Mouse (Mus musculus): ENCODE results near the gene Rtn2.

The Rtn2 gene

DNA sequence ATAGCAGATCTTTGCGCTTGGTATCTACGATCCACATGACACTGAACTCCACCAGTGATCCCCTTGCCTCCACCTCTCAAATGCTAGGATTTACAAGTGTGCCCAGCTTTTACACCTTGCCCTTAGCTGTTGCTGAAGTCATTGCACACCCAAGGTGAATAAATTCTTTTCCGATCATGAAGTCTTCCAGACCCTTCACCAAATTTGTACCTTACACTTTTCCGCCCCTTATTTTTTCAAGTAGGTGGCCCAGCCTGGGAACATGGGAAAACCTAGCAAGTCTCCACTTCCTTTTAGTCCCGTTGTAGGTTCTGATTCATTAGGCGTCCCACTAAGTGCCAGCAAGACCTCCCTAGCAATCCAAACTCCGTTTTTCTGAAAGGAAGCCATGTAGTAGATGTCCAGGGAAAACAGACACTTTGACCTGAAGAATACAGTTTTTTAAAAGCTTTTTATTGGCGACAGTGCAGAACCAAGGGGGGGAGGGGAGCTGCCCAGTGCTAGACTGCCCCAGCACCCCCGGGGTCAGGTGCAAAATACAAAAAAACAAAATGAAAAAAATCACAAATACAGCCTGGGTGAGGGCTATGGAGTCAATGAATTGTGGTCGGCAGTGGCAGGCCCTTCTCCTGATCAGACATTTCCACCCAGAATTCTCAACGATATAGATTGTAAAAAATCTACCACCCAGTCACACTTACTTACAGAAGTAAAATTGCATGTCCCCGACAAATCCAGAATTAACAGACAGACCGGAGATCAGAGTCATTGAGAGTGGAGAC, 20.0 kb downstream of the Rtn2 start:
- no peak for DNase-seq

DNA sequence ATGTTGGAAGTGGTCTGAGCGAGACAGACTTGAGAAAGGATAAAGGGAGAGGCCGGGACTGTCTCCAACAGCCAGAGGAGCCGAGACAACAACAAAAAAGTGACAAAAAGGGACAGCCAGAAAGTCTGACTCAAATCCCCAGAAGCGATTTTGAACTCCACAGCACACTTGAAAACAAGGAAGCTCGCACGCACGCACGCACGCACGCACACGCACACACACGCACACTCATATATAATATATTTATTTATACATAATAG, 20.6 kb downstream of the Rtn2 start:
- no peak for DNase-seq

DNA sequence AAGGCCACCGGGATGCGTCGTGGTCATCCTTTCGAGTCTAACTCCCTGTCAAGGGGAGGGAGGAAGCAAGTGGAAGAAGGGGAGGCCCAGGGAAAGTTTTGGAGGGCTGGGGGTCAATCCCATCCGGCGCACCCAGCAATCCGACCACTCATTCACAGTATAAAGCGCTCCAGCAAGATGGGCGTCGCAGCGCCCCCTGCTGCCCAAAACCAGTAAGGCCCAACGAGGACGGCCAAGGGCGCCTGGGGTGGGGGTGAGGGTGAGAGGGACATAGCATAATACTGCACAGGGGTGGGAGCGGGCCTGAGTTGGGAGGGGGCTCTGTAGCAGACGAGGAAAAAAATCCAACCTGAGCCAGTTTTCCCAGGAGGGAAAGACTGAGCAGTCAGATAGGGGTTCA, 21.3 kb downstream of the Rtn2 start:
- peak; percentile 74 to 86 for DNase-seq

- no peak for DNase-seq
Observed at GRCm38 (mm10) chr7:19304501-19305412, 22.3 kb downstream of the Rtn2 start.

DNA sequence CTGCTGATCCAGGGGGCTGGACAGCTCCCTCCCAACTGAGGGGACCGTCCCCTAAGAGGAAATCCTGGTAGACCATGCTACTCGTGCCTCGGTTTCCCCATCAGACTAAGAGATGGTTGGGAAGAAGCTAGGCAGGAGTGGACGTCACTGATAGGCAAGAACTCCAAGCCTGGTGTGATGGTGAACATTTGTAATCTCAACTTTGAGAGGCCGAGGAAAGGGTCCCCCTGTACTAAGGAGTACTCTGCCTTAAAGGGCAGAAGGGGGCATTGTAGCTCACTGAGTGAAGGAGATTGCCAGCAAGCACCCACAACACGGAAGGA, 22.9 kb downstream of the Rtn2 start:
- DNase-seq, result no peak

DNA sequence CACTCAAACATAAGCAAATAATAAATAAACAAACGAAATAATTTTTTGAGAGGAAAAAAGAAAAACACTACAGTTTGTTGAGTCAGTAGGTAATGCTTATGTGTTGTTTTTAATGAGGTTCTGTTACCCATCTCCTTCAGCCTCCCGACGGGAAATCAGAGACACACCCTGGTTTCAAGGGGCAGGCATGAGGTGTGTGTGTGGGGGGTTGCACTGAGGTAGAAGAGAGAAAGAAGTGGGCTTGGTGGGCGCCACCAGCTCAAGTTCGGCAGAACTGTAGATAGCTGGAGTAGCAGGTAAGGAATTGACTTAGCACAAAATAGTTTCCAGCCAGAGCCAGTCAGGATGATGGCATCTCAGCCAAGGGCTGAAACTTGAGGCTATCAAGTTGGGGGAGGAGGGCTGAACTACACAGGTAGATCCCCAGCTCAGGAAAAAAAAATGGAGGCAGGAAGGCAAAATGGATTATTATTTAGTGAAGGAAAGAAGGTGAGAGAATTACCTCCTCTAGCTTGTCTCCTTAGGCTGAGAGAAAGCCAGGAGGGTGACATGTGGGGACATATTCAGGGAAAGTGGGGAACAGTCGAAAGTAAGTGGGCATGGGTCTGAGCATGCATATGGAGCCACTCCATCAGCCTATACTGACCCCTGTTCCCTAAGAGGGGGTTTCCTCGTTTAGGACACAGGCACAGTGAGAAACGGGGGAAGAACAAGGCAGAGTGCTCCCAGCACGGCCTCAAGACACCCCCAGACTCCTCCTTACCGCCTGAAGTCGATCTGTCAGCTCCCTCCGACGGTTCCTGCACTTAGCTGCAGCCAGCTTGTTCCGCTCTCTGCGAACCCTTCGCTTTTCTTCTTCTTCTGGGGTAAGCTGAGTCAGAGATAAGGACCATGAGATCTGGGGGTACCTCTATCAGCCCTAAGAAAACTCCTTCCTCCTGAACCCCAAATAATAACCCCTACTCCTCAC, 23.7 kb downstream of the Rtn2 start:
- DNase-seq, result no peak

- no peak for DNase-seq
Observed at GRCm38 (mm10) chr7:19306819-19307738, 24.7 kb downstream of the Rtn2 start.

- DNase-seq, result peak; percentile 79 to 81
Observed at GRCm38 (mm10) chr7:19307739-19308453, 25.5 kb downstream of the Rtn2 start.

- DNase-seq, result peak; percentile 97 to 98
Observed at GRCm38 (mm10) chr7:19308454-19309277, 26.2 kb downstream of the Rtn2 start.

- no peak for DNase-seq
Observed at GRCm38 (mm10) chr7:19309278-19309883, 27.0 kb downstream of the Rtn2 start.

GRCm38 (mm10) chr7:19309884-19310641, 27.6 kb downstream of the Rtn2 start, which contains the start of gene Fosb:
Gene Fosb (minus strand): TSS chr7:19310051.
- DNase-seq, result peak; percentile 95 to 97

GRCm38 (mm10) chr7:19311991-19312390, 29.6 kb downstream of the Rtn2 start:
- no peak for DNase-seq

DNA sequence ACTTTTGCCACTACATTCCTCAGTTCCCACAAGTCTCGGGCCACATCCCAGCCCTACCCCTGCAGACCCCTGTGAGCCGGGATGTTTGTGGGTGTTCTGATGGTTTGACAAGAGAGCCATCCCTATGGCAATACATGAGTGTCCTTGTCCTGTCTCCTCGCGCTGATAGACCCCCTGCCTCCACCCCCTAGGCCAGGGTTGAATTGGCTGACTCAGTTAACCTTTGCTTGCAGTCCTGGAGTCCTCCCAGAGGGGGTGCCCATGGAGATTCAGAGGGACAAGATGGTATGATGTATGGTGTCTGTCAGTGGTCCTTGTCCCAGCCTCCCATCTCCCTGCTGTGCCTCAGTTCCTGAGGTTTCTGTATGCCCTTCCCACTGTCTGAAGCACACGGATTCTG, 31.6 kb downstream of the Rtn2 start:
- DNase-seq, result no peak

GRCm38 (mm10) chr7:19316451-19317161, 34.2 kb downstream of the Rtn2 start:
- DNase-seq, result peak; percentile 63 to 67

GRCm38 (mm10) chr7:19318201-19318600, 35.8 kb downstream of the Rtn2 start:
- no peak for DNase-seq

DNA sequence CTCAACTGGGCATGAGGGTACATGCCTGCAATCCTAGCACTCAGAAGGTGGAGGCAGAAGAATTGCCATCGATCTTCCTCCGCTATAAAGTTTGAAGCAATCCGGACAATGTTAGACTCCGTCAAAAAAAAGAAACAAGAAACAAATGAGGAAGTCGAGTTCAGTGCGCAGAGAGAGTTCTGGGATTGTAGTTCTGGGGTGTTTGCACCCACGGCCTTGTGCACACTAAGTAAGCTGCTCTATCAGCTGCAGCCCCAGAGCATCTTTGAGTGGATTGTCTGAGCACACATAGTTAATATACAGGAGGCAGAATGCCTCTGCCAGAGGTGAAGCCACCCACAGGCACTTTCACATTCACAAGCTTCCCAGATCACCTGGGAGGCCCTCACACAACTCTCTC, 36.3 kb downstream of the Rtn2 start:
- no peak for DNase-seq

- no peak for DNase-seq
Observed at GRCm38 (mm10) chr7:19319458-19319857, 37.0 kb downstream of the Rtn2 start.

GRCm38 (mm10) chr7:19319906-19320305, 37.5 kb downstream of the Rtn2 start:
- peak; percentile 97 to 98 for DNase-seq

Data from lung, postnatal 4 days (tissue).